Mouse (Mus musculus) liver (tissue): ENCODE measurements at regions not wholly inside any gene's neighbourhood (a gene's known extent, or its start where the extent isn't known, plus 50 kb on each side); places are given as distances from the start of the nearest gene placed in this dataset.

Experiments
- DNase-seq: peaks from one replicate; pipeline ENCODE4 v3.0.0-alpha.2; 2020; ENCODE audit warnings: mixed read lengths

DNA sequence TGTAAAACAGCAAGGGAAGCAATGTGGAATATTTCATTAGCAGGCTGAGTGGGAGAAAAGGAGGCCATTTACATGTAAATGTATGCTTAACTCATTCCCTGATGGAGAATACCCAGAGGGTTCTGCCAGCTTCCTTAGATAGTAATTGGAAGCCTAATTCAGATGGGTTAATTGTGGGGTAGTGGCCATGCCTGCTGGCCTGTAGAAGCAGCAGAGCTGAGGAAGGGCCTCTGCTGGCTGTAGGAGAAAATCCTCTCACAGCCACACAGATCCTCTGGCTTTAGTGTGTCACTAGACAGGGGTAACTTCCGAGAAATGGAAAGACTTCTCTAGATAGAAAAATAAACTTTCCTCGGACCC is 1588.7 kb upstream of the Got2 start:
- no peak for DNase-seq

- DNase-seq: no peak
Observed at GRCm38 (mm10) chr8:97476430-97477097, 1588.2 kb upstream of the Got2 start.

DNA sequence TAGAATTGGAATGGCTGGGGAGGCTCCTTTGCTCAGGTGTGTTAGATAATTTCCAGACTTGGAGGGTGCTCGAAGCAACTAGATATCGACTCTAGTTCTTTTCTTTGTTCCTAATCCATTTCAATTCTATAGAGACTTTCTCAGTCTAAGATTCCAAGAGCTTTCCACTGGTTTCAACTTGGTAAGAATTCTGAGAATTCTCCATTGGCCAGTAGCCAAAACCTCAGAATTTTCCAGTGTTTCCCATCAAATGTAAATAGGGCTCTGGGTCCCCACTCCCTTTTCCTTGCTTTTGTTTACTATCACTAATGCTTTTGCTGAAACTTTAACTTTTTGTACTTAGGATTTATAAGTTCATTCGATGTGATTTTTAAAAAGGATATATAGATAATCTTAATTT is 1585.0 kb upstream of the Got2 start:
- DNase-seq: no peak

DNA sequence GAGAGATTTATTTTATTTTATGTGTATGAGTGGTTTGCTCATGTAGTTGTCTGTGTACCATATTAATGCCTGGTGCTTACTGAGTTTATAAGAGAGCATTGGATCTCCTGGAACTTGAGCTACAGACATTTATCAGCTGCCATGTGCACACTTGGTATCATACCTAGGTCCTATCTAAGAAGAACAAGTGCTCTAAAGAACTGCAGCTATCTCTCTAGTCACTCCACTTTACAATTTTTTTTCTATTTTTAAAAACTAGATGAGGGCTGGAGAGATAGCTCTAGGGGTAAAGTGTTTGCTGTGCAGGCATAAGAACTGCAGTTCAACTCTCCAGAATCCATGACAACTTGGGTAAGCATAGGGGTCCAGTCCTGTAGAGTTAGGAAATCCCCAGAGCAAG is 1573.1 kb upstream of the Got2 start:
- no peak for DNase-seq

- DNase-seq: no peak
Observed at GRCm38 (mm10) chr8:97447696-97448095, 1559.3 kb upstream of the Got2 start.

GRCm38 (mm10) chr8:97441483-97441882 is 1553.1 kb upstream of the Got2 start:
- DNase-seq: no peak

DNA sequence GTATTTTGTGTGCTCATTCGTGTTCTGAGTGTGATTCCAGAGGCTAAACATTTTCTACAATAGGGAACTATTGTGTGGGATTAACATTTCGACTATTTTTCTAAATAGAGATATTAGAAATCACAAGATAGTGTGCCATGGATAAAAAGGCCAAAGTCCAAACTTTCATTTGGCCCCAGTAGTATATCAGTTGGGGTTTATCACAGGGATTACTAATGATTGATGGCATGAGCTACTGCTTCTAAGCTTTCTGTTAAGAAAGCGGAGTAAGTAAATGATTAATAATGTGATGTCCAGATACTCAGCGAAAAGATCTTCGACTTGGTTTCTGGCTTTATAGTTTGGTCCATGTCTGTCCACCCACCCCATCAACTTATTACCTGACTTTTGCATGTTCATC is 1545.2 kb upstream of the Got2 start:
- DNase-seq: no peak

- no peak for DNase-seq
Observed at GRCm38 (mm10) chr8:97431467-97431866, 1543.1 kb upstream of the Got2 start.

- DNase-seq: no peak
Observed at GRCm38 (mm10) chr8:97422331-97422730, 1534.0 kb upstream of the Got2 start.

DNA sequence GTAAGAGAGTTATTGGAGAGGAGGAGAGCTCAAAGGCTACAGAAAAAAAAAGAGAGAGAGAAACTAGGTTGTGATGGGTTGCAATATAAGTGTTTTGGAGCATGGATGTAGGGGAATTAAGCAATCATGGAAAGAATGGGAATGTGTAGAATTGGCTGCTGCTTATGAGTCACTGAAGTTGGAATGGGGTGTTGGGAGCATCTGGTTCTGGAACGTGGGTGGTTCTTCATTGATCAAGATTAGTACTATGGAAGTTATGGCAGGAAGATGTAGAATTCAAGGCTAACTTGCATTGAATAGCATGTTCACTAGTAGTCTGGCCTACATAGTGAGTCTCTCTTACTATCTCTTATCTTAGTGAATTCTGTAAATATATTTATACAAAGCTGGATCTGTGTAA is 1526.4 kb upstream of the Got2 start:
- DNase-seq: no peak

DNA sequence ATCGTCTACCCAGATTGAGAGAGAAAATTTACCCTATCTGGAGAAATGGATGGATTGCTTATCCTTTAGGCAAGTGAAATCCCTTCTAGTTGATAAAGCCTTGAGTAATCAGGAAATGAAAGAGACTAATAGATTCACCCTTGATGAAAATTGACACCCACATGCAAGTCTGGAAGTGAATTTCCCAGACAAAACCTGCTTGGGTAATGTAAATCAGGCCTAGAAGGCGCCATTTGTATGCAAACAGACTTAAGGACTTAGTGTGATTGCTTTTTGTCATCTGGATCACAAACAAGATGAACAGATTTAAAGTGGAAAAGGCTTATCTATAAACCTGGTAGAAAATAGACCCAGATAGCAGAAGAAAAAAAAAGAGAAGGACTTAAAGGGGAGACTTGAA is 1515.0 kb upstream of the Got2 start:
- DNase-seq: no peak

DNA sequence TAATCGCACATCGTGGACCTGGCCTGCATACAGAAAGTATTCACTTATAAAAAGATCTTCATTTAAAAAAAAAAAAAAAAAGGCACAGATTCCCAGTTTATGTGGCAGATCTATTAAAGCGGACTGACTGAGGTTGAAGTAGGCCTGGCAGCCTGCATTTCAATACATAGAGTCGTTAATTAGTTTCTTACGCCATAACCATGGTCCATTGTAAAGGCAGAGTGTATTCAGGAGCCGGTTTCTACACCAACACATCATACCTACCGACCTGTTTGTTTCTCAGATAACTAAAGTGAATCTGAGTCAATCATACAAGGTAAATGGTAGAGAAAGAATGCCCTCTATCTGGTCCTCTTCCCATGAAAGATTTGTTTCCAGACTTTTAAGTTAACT is 1509.0 kb upstream of the Got2 start:
- no peak for DNase-seq

- no peak for DNase-seq
Observed at GRCm38 (mm10) chr8:97396634-97397326, 1508.4 kb upstream of the Got2 start.

DNA sequence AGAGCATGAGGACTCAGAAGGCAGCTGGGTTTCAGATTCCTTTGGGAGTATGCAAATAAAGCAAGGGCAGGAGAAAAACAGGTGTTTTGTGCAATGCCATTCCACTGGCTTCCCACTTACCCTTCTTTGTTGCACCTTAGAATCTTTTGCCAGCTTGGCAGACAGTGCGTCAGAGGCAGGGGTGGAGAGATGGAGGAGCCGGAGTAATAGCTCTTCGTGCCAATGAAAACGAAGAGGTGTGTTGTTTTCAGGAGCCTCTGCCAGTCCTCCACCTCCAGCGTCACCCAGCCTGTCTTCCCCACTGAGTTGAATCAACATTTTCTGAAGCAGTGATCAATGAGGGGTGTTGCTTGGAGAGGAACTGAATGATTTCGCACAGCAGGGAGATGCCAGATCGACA is 1501.3 kb upstream of the Got2 start:
- DNase-seq: no peak

GRCm38 (mm10) chr8:97389149-97389548 is 1500.8 kb upstream of the Got2 start:
- DNase-seq: no peak

GRCm38 (mm10) chr8:97374911-97375771 is 1486.8 kb upstream of the Got2 start:
- DNase-seq: no peak

- DNase-seq: no peak
Observed at GRCm38 (mm10) chr8:97346630-97347029, 1458.3 kb upstream of the Got2 start.

- no peak for DNase-seq
Observed at GRCm38 (mm10) chr8:97315497-97315896, 1427.2 kb upstream of the Got2 start.

GRCm38 (mm10) chr8:97308304-97308703 is 1420.0 kb upstream of the Got2 start:
- no peak for DNase-seq

- DNase-seq: no peak
Observed at GRCm38 (mm10) chr8:97270582-97270981, 1382.2 kb upstream of the Got2 start.

DNA sequence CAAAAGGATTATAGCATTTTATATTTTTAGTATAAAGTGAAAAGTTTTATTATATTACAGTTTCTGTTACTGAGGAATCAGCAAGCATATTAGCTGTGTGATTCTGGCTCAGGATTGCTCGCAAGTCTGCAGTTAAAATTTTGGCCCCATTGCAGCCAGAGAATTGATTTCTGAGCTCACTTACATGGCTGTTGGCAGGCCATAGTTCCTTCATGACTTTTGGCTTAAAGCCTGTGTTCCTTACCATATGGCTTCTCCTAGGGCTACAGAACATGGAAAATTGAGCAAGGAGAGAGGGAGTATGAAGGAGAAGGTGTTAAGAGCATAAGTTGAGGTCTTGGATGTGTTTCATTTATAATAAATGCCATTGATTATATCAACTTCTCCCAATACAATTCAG is 1372.6 kb upstream of the Got2 start:
- DNase-seq: no peak

DNA sequence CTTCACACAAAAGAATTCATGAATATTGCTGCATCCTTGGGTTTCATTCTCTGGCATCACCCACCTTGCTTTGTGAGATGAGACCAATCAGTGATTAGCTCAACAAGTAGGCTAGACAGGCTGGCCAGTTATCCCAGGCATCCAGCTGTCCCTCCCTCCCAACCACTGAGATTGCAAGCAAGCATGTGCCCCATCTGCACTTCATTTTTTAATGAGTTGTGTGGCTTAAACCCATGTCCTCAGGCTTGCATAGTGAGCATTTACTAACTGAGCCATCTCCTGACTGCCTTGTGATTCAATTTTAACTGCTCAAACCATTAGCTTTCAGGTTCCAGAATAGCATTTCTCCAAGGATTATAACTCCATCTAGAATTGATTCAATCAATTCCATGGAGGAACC is 1365.8 kb upstream of the Got2 start:
- DNase-seq: no peak

GRCm38 (mm10) chr8:97252232-97252631 is 1363.9 kb upstream of the Got2 start:
- no peak for DNase-seq

- peak; percentile 6 for DNase-seq
Observed at GRCm38 (mm10) chr8:97251458-97251865, 1363.1 kb upstream of the Got2 start.
